Mouse (Mus musculus) lung, postnatal 4 days (tissue): ENCODE measurements around the gene Cracr2a.
A peak's percentile ranks its signal among the peaks of the same experiment; 100 is the strongest.
"Not testable (repeated sequence)": the region's sequence is repeated elsewhere in the genome, so short reads cannot be mapped to it uniquely, and the experiment has no call there.

ENCODE experiments used
- DNase-seq, 2 experiments: peaks; one replicate each; pipeline ENCODE4 v3.0.0; 2021

The Cracr2a gene

GRCm38 (mm10) chr6:127561231-127562020 is at the start of gene Cracr2a:
Gene Cracr2a, plus strand, starts transcription at chr6:127561338.
- peak; percentile 92 to 94 for DNase-seq

GRCm38 (mm10) chr6:127513776-127514175 is 47.4 kb upstream of the Cracr2a start:
- DNase-seq, result not testable (repeated sequence)

- no peak for DNase-seq
Measured at GRCm38 (mm10) chr6:127521176-127521575, 40.0 kb upstream of the Cracr2a start.

- no peak for DNase-seq
Measured at GRCm38 (mm10) chr6:127522326-127522725, 38.8 kb upstream of the Cracr2a start.

GRCm38 (mm10) chr6:127524442-127524841 is 36.7 kb upstream of the Cracr2a start:
- DNase-seq, result peak; percentile 68 to 80

- no peak for DNase-seq
Measured at GRCm38 (mm10) chr6:127528625-127529024, 32.5 kb upstream of the Cracr2a start.

- peak; percentile 89 to 92 for DNase-seq
Measured at GRCm38 (mm10) chr6:127529451-127529850, 31.7 kb upstream of the Cracr2a start.

- DNase-seq, result no peak
Measured at GRCm38 (mm10) chr6:127530206-127530605, 30.9 kb upstream of the Cracr2a start.

- DNase-seq, result no peak
Measured at GRCm38 (mm10) chr6:127531412-127532205, 29.5 kb upstream of the Cracr2a start.

GRCm38 (mm10) chr6:127532304-127532703 is 28.8 kb upstream of the Cracr2a start:
- DNase-seq, result no peak

- no peak for DNase-seq
Measured at GRCm38 (mm10) chr6:127533766-127534165, 27.4 kb upstream of the Cracr2a start.

GRCm38 (mm10) chr6:127537035-127537434 is 24.1 kb upstream of the Cracr2a start:
- DNase-seq, result no peak

- DNase-seq, result no peak
Measured at GRCm38 (mm10) chr6:127538118-127538517, 23.0 kb upstream of the Cracr2a start.

GRCm38 (mm10) chr6:127539226-127539625 is 21.9 kb upstream of the Cracr2a start:
- DNase-seq, result no peak

- DNase-seq, result no peak
Measured at GRCm38 (mm10) chr6:127539659-127540058, 21.5 kb upstream of the Cracr2a start.

- no peak for DNase-seq
Measured at GRCm38 (mm10) chr6:127540517-127540916, 20.6 kb upstream of the Cracr2a start.

- DNase-seq, result peak in 1 of 2 experiments; percentile 67
Measured at GRCm38 (mm10) chr6:127541617-127542374, 19.3 kb upstream of the Cracr2a start.

- DNase-seq, result peak; percentile 82 to 93
Measured at GRCm38 (mm10) chr6:127546676-127547075, 14.5 kb upstream of the Cracr2a start.

GRCm38 (mm10) chr6:127552940-127553339 is 8.2 kb upstream of the Cracr2a start:
- no peak for DNase-seq

GRCm38 (mm10) chr6:127555553-127555952 is 5.6 kb upstream of the Cracr2a start:
- peak; percentile 33 to 44 for DNase-seq

- DNase-seq, result no peak
Measured at GRCm38 (mm10) chr6:127560872-127561230, 287 bp upstream of the Cracr2a start.

GRCm38 (mm10) chr6:127563511-127563910 is 2.4 kb downstream of the Cracr2a start:
- DNase-seq, result peak in 1 of 2 experiments; percentile 60
